Mouse (Mus musculus): ENCODE data around the gene Rpgrip1.
A peak's percentile ranks its signal among the peaks of the same experiment; 100 is the strongest.

DNA sequence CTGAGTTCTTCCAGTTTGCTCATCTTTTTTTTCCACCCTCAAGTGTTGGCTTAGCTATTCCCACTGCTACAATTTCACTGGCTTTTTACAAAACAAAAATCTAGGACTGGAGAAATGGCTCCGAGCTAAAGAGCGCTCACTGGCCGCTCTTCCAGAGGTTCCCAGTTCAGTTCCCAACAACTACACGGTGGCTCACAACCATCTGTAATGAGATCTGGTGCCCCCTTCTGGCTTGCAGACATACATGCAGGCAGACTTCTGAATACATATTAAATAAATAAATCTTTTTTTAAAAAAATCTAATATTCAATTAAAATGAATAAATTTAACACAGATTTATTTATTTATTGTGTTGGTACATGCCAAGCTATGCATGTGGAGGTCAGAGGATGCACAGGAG is 36.0 kb downstream of the Rpgrip1 start:
- TF ChIP-seq CTCF (IDR thresholded peaks at IDR 0.05; ENCODE audit: extremely low read depth, insufficient read depth, low read length) (peak; percentile 23; the same call in 1 of the 2 replicates), POLR2A (IDR thresholded peaks at IDR 0.05; ENCODE audit: extremely low read depth, insufficient read depth, low read length) (no peak)
